ENCODE assay signal across 20 mouse cellular contexts in genomic region chr13:55022256-55022655, GRCm38 (mm10). TPM values are rescaled to one million over a fixed set of nuclear protein-coding genes. Genes with fewer than 3 reads are reported as not detected.
DNase-seq lines count a peak whose midpoint lies in the region; ATAC-seq and TF ChIP-seq lines count a peak whose summit lies in the region.
"Had no signal": no experiment of that assay in that cellular context is flagged by ENCODE, and none has a peak within 500 bp of the region (broad histone marks: within the 10 kb centered on the region; RNA-seq: fewer than 3 reads in every experiment).

No protein-coding gene starts in this region.

- H3K4me3 ChIP-seq in megakaryocyte, embryonic 14.5 days (replicated peaks): peak overlapping the region; percentile 77
- H3K4me3 ChIP-seq in bone marrow, adult 2 months (replicated peaks; ENCODE audit: control insufficient read depth, low read depth, low read length): no peak overlapping the region
- no peak overlapping the region for H3K4me3 ChIP-seq in myocyte
- H3K4me3 ChIP-seq: embryonic facial prominence, embryonic 12.5 days; erythroblast, embryonic 14.5 days; heart, embryonic 10.5 days; hindbrain, embryonic 10.5 days; limb, embryonic 15.5 days; lung, embryonic 15.5 days had no signal

- H3ac ChIP-seq in myocyte (ENCODE audit: control insufficient read depth, insufficient read length): no peak overlapping the region

- no peak for ATAC-seq in megakaryocyte, adult 5-6 weeks (ENCODE audit: poor library complexity, severe bottlenecking)
- ATAC-seq: forebrain, embryonic 14.5 days; hindbrain, postnatal 0 days; Patski had no signal

- peaks cover 5% of the 10 kb centered on the region for H3K27me3 ChIP-seq in megakaryocyte, embryonic 14.5 days (replicated peaks)
- no peaks in the 10 kb centered on the region for H3K27me3 ChIP-seq in myocyte (ENCODE audit: control insufficient read depth, insufficient read depth, insufficient read length)
- H3K27me3 ChIP-seq: embryonic facial prominence, embryonic 12.5 days; limb, embryonic 15.5 days; lung, embryonic 15.5 days had no signal

- peak overlapping the region; percentile 53 for H3K4me2 ChIP-seq in myocyte (ENCODE audit: low read depth)
- H3K4me2 ChIP-seq: embryonic facial prominence, embryonic 12.5 days; limb, embryonic 15.5 days; lung, embryonic 15.5 days had no signal

- no peak for TF ChIP-seq POLR2A in bone marrow, adult 2 months (IDR thresholded peaks at IDR 0.05; ENCODE audit: borderline replicate concordance, control insufficient read depth, low read depth, low read length)
- no peak for TF ChIP-seq POLR2A in myocyte (IDR thresholded peaks at IDR 0.05; ENCODE audit: insufficient read length, low read depth)

- peaks cover 8% of the 10 kb centered on the region; the same call in 1 of the 2 replicates for H3K9me3 ChIP-seq in megakaryocyte, embryonic 14.5 days
- H3K9me3 ChIP-seq: embryonic facial prominence, embryonic 12.5 days; heart, embryonic 10.5 days; hindbrain, embryonic 10.5 days; limb, embryonic 15.5 days; lung, embryonic 15.5 days had no signal

- 41% methylated on average over 4 of the region's 4 CpGs for WGBS in bone marrow, adult 2 months

- DNase-seq in heart, adult 11 months: peak; percentile 65
- DNase-seq in heart, adult 8-10 months (ENCODE audit: low spot score): no peak
- DNase-seq in right cerebral cortex, postnatal 36 days (ENCODE audit: low spot score in 2 of 2): no peak
- no peak for DNase-seq in urinary bladder, postnatal 14 days (ENCODE audit: low spot score)
- DNase-seq: cerebellum, adult 8-10 months; gastrocnemius, postnatal 25 days; thymus, postnatal 4 days had no signal

- H3K27ac ChIP-seq in bone marrow, adult 2 months (ENCODE audit: control insufficient read depth, insufficient read depth, low read depth, low read length, poor library complexity): peak overlapping the region; percentile 68; the same call in 1 of the 2 replicates
- H3K27ac ChIP-seq: embryonic facial prominence, embryonic 12.5 days; heart, embryonic 10.5 days; hindbrain, embryonic 10.5 days; hindbrain, postnatal 0 days; limb, embryonic 15.5 days; lung, embryonic 15.5 days had no signal

- H3K36me3 ChIP-seq in megakaryocyte, embryonic 14.5 days (replicated peaks; ENCODE audit: low read length): peaks cover 12% of the 10 kb centered on the region
- H3K36me3 ChIP-seq in myocyte (ENCODE audit: control insufficient read depth, insufficient read depth): no peaks in the 10 kb centered on the region
- H3K36me3 ChIP-seq: embryonic facial prominence, embryonic 12.5 days; limb, embryonic 15.5 days had no signal

- TF ChIP-seq CTCF in bone marrow, adult 2 months (IDR thresholded peaks at IDR 0.05; ENCODE audit: control insufficient read depth, insufficient read depth, low read length): no peak

- no peaks in the 10 kb centered on the region for H3K79me2 ChIP-seq in myocyte (ENCODE audit: control insufficient read depth, insufficient read depth)

- peaks cover 20% of the 10 kb centered on the region for H3K4me1 ChIP-seq in megakaryocyte, embryonic 14.5 days
- peaks cover 10% of the 10 kb centered on the region for H3K4me1 ChIP-seq in bone marrow, adult 2 months (ENCODE audit: control insufficient read depth, insufficient read depth, low read length)
- H3K4me1 ChIP-seq: embryonic facial prominence, embryonic 12.5 days; limb, embryonic 15.5 days; lung, embryonic 15.5 days had no signal

TF ChIP-seq in myocyte, 11 proteins besides CTCF, POLR2A, EP300 and RAD21:
- TF ChIP-seq CEBPB (IDR thresholded peaks at IDR 0.05; ENCODE audit: insufficient read depth, poor library complexity, severe bottlenecking): no peak
- no peak for TF ChIP-seq MAX (IDR thresholded peaks at IDR 0.05; ENCODE audit: low read depth)
- no peak for TF ChIP-seq E2F4 (IDR thresholded peaks at IDR 0.05; ENCODE audit: insufficient read depth)
- TF ChIP-seq MYOG (IDR thresholded peaks at IDR 0.05; ENCODE audit: control insufficient read depth in 1 of 3, insufficient read depth in 1 of 3, insufficient read length in 2 of 3, low read depth in 2 of 3): no peak
- no peak for TF ChIP-seq TCF3 (IDR thresholded peaks at IDR 0.05; ENCODE audit: insufficient read length, low read depth)
- no peak for TF ChIP-seq REST (IDR thresholded peaks at IDR 0.05; ENCODE audit: insufficient read depth, insufficient read length)
- TF ChIP-seq MYOD1 (IDR thresholded peaks at IDR 0.05; ENCODE audit: control insufficient read depth in 1 of 3, insufficient read length in 2 of 3, low read depth in 2 of 3): no peak
- no peak for TF ChIP-seq SRF (IDR thresholded peaks at IDR 0.05; ENCODE audit: control insufficient read depth, insufficient read length, low read depth)
- TF ChIP-seq TCF12 (IDR thresholded peaks at IDR 0.05; ENCODE audit: insufficient read depth, poor library complexity, severe bottlenecking): no peak
- TF ChIP-seq POLR2AphosphoS2 (IDR thresholded peaks at IDR 0.05; ENCODE audit: insufficient read length, low read depth): no peak
- no peak for TF ChIP-seq USF1 (IDR thresholded peaks at IDR 0.05; ENCODE audit: low read depth)

RNA-seq across cellular contexts. Expression of gene Hk3, which starts 1.1 kb away (rescaled TPM):
- total RNA-seq in heart, adult 8-10 months (2022): 1 to 10 TPM in 1 of 4 experiments, under 1 TPM in 3; 0.83 to 1.1 (median 0.85) TPM
- 10.3 TPM in 1 of 2 replicates, not detected in the other for polyA plus RNA-seq in megakaryocyte, embryonic 14.5 days (2012; ENCODE audit: insufficient read depth, low replicate concordance)
- total RNA-seq in megakaryocyte, adult 5-6 weeks (2015): 37.9 and 43.1 TPM in 2 replicates
- 99.2 and 109 TPM in 2 replicates for total RNA-seq in megakaryocyte, adult 5-6 weeks (2017)
- 34.6 and 96.1 TPM in 2 replicates for polyA plus RNA-seq in bone marrow, adult 2 months (2011; ENCODE audit: insufficient read depth, insufficient read length, low replicate concordance, missing spikeins)
- polyA plus RNA-seq in myocyte (2012; fragmentation: generic; extraction: Trizol): not detected
- polyA plus RNA-seq: Patski had no signal
